Mouse (Mus musculus) Patski (cell line): ENCODE results near the gene Rbak. TPM values are rescaled to one million over a fixed set of nuclear protein-coding genes. Genes with fewer than 3 reads are reported as not detected.
"Not testable (repeated sequence)": the region's sequence is repeated elsewhere in the genome, so short reads cannot be mapped to it uniquely, and the experiment has no call there.

ENCODE experiments used
- ATAC-seq: fragments of 100-300 bp; one replicate; pipeline ENCODE4 v1.8.0; 2021
- CTCF ChIA-PET: fragments of 350-600 bp; sonication (Branson Sonifier 250); formaldehyde crosslinking; loops from one replicate; lab custom pipeline; 2022; ENCODE audit warnings: inconsistent platforms; lab: Charles Lee
- POLR2A ChIA-PET: fragments of 350-600 bp; sonication (Branson Sonifier 250); formaldehyde crosslinking; loops from one replicate; lab custom pipeline; 2022; ENCODE audit warnings: antibody characterized with exemption, inconsistent platforms; lab: Charles Lee
- DNase-seq: peaks from one replicate; pipeline ENCODE4 v3.0.0-alpha.2; 2011; ENCODE audit warnings: low read depth, low spot score
- H3K27me3 ChIP-seq: fragments of 371-371 bp; one replicate; pipeline ENCODE4 v1.5.1; 2021
- CTCF ChIP-seq: fragments of 100-300 bp; IDR thresholded peaks from one replicate; pipeline ENCODE4 v1.5.1; 2021
- in situ Hi-C: fragments of 300-500 bp; cut with MboI; formaldehyde crosslinking; loops from 3 replicates; pipeline ENCODE4 v1.11.1; 2018; ENCODE audit warnings: low pct_unique_long_range_greater_than_20kb, mixed read lengths
- polyA plus RNA-seq: library from polyadenylated mRNA; unstranded; gene quantifications from one replicate; pipeline ENCODE4 v1.2.3, GENCODE M21; 2021

Gene Rbak
- polyA plus RNA-seq, 1 experiment from 2014 or later, result 13.5 TPM

GRCm38 (mm10) chr5:143135042-143135441, 45.5 kb downstream of the Rbak start:
- TF ChIP-seq CTCF, result no peak
- POLR2A ChIA-PET, result interaction anchor here (0.5 to 1.0 kb wide), 2 partner anchors 10 to 45 kb away, joined by 3 read pairs; no protein-coding TSS in a partner anchor
- CTCF ChIA-PET, result no interaction called here
- in situ Hi-C loops, result no loop called here
- H3K27me3 ChIP-seq, result no peaks in the 10 kb centered on the region
- DNase-seq (no peak), ATAC-seq (no peak)

GRCm38 (mm10) chr5:143134216-143135010, 46.2 kb downstream of the Rbak start:
- H3K27me3 ChIP-seq, ATAC-seq, CTCF ChIA-PET, DNase-seq: not testable (repeated sequence)
- in situ Hi-C loops, result loop anchor here (5.0 kb wide), 1 partner anchor 392 kb away; no protein-coding TSS in a partner anchor
- POLR2A ChIA-PET, result interaction anchor here (0.5 to 1.0 kb wide), 2 partner anchors 10 to 45 kb away, joined by 3 read pairs; no protein-coding TSS in a partner anchor

GRCm38 (mm10) chr5:143132935-143133514, 47.5 kb downstream of the Rbak start:
- H3K27me3 ChIP-seq, result no peaks in the 10 kb centered on the region
- DNase-seq (no peak), ATAC-seq (no peak)
- in situ Hi-C loops, result loop anchor here (5.0 kb wide), 1 partner anchor 391 kb away; no protein-coding TSS in a partner anchor
- TF ChIP-seq CTCF, result no peak
- ChIA-PET POLR2A (interaction anchor here (1.3 kb wide), 1 partner anchor 30 kb away, joined by 3 read pairs; no protein-coding TSS in a partner anchor), CTCF (interaction anchor here (1.4 kb wide), 1 partner anchor 16 kb away, joined by 3 read pairs; no protein-coding TSS in a partner anchor)

GRCm38 (mm10) chr5:143130342-143130741, 50.2 kb downstream of the Rbak start:
- in situ Hi-C loops, result loop anchor here (5.0 kb wide), 1 partner anchor 388 kb away; no protein-coding TSS in a partner anchor
- DNase-seq, result no peak
- POLR2A ChIA-PET, result interaction anchor here (0.7 kb wide), 1 partner anchor 18 kb away, joined by 4 read pairs; the partner anchor contains the start of gene Rnf216
- H3K27me3 ChIP-seq, result no peaks in the 10 kb centered on the region
- no peak for ATAC-seq
- CTCF ChIA-PET, result interaction anchor here (1.5 kb wide), 1 partner anchor 9 kb away, joined by 4 read pairs; no protein-coding TSS in a partner anchor
- TF ChIP-seq CTCF, result peak; percentile 63

GRCm38 (mm10) chr5:143129101-143129500, 51.5 kb downstream of the Rbak start:
- ChIA-PET POLR2A (no interaction called here), CTCF (no interaction called here)
- H3K27me3 ChIP-seq, result no peaks in the 10 kb centered on the region
- DNase-seq, result no peak
- no peak for ATAC-seq
- in situ Hi-C loops, result no loop called here
- no peak for TF ChIP-seq CTCF

GRCm38 (mm10) chr5:143127837-143128236, 52.7 kb downstream of the Rbak start:
- POLR2A ChIA-PET, result interaction anchor here (0.5 to 1.2 kb wide), 3 partner anchors 8 to 100 kb away, joined by 3 to 4 read pairs (median 3); no protein-coding TSS in a partner anchor
- CTCF ChIA-PET, result no interaction called here
- TF ChIP-seq CTCF, result no peak
- in situ Hi-C loops, result no loop called here
- ATAC-seq, result no peak
- no peak for DNase-seq
- H3K27me3 ChIP-seq, result no peaks in the 10 kb centered on the region

GRCm38 (mm10) chr5:143126908-143127307, 53.7 kb downstream of the Rbak start:
- ChIA-PET CTCF (no interaction called here), POLR2A (no interaction called here)
- DNase-seq (no peak), ATAC-seq (no peak)
- in situ Hi-C loops, result no loop called here
- TF ChIP-seq CTCF, result no peak
- H3K27me3 ChIP-seq, result no peaks in the 10 kb centered on the region

GRCm38 (mm10) chr5:143126089-143126488, 54.5 kb downstream of the Rbak start:
- ChIA-PET POLR2A (no interaction called here), CTCF (no interaction called here)
- in situ Hi-C loops, result no loop called here
- ATAC-seq, result no peak
- no peak for DNase-seq
- H3K27me3 ChIP-seq, result no peaks in the 10 kb centered on the region
- TF ChIP-seq CTCF, result no peak

GRCm38 (mm10) chr5:143125601-143126000, 55.0 kb downstream of the Rbak start:
- POLR2A ChIA-PET, result no interaction called here
- ATAC-seq, result no peak
- CTCF ChIA-PET, result interaction anchor here (1.6 kb wide), 1 partner anchor 37 kb away, joined by 3 read pairs; no protein-coding TSS in a partner anchor

GRCm38 (mm10) chr5:143124805-143125378, 55.7 kb downstream of the Rbak start:
- ChIA-PET CTCF (interaction anchor here (1.6 kb wide), 1 partner anchor 38 kb away, joined by 3 read pairs; no protein-coding TSS in a partner anchor), POLR2A (interaction anchor here (1.2 kb wide), 1 partner anchor 10 kb away, joined by 3 read pairs; no protein-coding TSS in a partner anchor)
- in situ Hi-C loops, result no loop called here
- no peaks in the 10 kb centered on the region for H3K27me3 ChIP-seq
- ATAC-seq (no peak), DNase-seq (no peak)
- TF ChIP-seq CTCF, result no peak

More at GRCm38 (mm10) chr5:143125601-143126000, 55.0 kb downstream of the Rbak start:
- H3K27me3 ChIP-seq, result no peaks in the 10 kb centered on the region
- no peak for DNase-seq
- no peak for TF ChIP-seq CTCF
- in situ Hi-C loops, result no loop called here
